Mouse (Mus musculus) T-helper 1 cell (primary cell): ENCODE measurements around the gene Vmn1r239-ps.
"Not testable (repeated sequence)": the region's sequence is repeated elsewhere in the genome, so short reads cannot be mapped to it uniquely, and the experiment has no call there.

Experiments
- in situ Hi-C: fragments of 300-600 bp; cut with MboI, MseI; formaldehyde crosslinking; loops from one replicate; pipeline ENCODE4 v1.15.1; 2025; ENCODE audit warnings: high pct_unique_total_duplicates

The Vmn1r239-ps gene

GRCm38 (mm10) chrX:147453610-147454009 lies at the start of gene Vmn1r239-ps:
TSS of gene Vmn1r239-ps (minus strand) at chrX:147453710.
- in situ Hi-C loops = not testable (repeated sequence)

GRCm38 (mm10) chrX:147489551-147489950 lies 36.0 kb upstream of the Vmn1r239-ps start:
- in situ Hi-C loops = no loop called here

GRCm38 (mm10) chrX:147443386-147443785 lies 10.1 kb downstream of the Vmn1r239-ps start:
- in situ Hi-C loops = no loop called here

- in situ Hi-C loops = no loop called here
Observed at GRCm38 (mm10) chrX:147435400-147435799, 18.1 kb downstream of the Vmn1r239-ps start.

GRCm38 (mm10) chrX:147429753-147430152 lies 23.8 kb downstream of the Vmn1r239-ps start:
- in situ Hi-C loops = no loop called here

GRCm38 (mm10) chrX:147429129-147429528 lies 24.4 kb downstream of the Vmn1r239-ps start, which contains the start of gene Il13ra2:
TSS of gene Il13ra2 (minus strand) at chrX:147429192.
- in situ Hi-C loops = no loop called here
